Mouse (Mus musculus) heart, adult 2 months (tissue): ENCODE measurements at regions not wholly inside any gene's neighbourhood (a gene's known extent, or its start where the extent isn't known, plus 50 kb on each side); places are given as distances from the start of the nearest gene placed in this dataset.

Experiments used
- CTCF ChIP-seq: fragments of 200-600 bp; IDR thresholded peaks from 2 replicates; pipeline ENCODE4 v1.8.1; 2022; ENCODE audit warnings: antibody characterized with exemption, mild to moderate bottlenecking, moderate library complexity
- POLR2A ChIP-seq: fragments of 200-500 bp; IDR thresholded peaks from 2 replicates; pipeline ENCODE4 v1.6.1; 2011; ENCODE audit warnings: mild to moderate bottlenecking, low read depth, low read length, control low read depth; ENCODE audit not compliant: insufficient read depth

GRCm38 (mm10) chr8:49175386-49175785, 331.6 kb upstream of the Tenm3 start:
- TF ChIP-seq POLR2A = no peak
- TF ChIP-seq CTCF = no peak
